Mouse (Mus musculus): ENCODE measurements around the gene Syce2.

Gene Syce2

DNA sequence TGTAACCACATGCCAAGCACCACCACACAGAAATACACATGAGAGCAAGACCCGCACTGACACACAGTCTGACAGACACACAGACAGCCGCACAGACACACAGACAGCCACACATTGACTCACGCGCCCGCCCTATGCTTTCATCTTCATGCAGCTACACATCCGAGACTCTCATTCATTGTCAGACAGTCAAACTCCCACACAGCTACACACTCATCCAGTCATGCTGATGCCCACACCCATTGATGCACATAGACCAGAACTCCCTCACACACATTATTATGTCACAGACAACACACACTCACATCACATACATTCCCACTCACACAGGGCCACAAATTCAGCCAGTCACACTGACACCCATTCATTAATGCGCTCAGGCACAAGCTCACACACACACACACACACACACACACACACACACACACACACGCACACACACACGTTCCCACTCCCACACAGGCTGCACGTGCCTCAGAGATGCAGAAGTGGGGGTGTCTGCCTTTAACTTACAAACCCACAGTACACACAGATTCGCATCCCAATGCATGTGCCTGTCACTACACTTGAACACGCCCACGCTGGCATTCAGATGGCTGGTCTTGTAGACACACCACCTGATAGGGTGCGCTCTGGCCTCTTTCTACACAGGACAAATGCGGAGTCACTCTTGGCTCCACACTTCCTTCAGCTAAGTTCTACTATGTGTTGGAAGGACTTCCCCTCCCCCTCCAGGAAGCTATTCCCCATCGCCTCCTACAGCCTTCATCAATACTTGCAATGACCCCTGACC is 62.1 kb downstream of the Syce2 start:
- DNase-seq: no peak

DNA sequence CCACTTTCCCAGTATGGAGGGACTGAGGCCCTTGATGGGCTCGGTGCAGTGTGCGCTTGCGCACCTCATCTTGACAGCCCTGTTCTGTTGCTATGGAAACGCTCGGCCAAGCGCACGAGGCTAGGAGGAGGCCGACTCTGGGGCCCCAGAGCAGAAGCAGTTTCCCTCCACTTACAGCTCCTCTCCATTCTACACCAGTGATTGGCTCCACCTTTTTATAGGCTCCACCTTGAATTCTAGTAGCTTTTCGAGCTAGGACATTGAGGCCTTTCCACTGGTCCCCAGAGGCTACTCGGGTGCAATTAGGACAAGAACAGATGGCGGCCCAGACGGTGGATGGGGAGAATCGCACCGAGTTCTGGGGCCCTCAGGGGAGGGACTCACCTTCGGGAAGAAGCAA is 62.9 kb downstream of the Syce2 start:
- no peak for DNase-seq

DNA sequence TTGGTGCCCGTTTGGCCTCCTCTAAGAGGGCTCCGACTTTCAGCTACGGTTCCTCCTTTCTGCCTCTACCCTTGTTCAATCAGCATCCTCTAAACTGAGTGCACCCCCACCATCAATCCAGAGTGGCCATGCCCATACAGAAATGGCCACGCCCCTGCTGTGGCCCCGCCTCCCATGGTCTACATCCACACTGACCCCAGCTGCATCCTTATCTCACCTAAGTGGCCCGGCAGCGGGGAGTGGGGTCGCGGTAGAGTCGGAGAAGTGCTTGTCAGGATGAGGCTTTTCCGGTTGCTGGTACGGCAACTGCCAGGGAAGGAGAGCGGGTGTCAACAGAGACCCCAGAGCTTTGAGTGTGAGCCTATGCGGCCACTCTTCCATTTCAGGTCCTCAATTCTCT is 63.6 kb downstream of the Syce2 start:
- no peak for DNase-seq

DNA sequence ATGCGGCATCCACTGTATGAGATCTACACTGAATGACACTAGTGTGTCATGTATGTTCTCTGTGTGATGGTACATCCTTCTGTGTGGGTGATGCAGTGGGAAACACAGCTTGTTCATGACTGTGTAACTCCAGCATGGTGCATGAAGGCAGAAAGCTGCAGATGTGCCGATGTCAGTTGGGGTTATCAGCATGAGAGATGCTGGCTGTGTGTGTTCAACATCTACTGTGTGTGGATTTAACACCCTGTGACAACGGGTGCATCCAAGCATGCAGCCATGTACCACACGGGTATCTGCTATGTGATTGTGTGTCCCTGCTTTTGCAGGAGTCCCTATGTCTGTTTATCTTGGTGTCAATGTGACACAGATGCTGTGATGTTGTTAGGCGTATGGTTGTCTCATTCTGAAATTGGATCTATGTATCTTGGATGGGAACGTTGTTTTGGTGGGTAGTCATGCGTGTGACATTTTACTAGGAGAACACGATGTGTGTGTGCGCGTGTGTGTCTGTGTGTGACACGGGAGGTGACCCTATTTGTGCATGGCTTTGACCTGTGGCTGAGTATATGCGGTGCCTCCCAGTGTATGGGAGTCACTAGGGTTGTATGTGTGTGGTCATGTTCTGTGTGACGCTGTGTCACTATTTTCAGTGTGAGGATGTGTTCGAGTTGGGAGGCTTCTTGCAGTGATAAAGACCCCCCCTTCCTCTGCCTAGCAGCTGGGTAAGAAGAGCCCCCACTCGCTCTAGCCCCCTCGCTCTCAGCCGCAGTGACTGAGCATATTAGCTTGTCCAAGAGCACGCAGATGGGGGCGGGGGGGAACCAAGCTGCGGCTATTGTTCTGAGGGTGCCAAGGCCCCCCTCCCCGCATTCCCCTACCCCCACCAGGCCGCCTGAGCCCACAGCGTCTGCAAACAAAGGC is 64.4 kb downstream of the Syce2 start:
- DNase-seq: no peak

DNA sequence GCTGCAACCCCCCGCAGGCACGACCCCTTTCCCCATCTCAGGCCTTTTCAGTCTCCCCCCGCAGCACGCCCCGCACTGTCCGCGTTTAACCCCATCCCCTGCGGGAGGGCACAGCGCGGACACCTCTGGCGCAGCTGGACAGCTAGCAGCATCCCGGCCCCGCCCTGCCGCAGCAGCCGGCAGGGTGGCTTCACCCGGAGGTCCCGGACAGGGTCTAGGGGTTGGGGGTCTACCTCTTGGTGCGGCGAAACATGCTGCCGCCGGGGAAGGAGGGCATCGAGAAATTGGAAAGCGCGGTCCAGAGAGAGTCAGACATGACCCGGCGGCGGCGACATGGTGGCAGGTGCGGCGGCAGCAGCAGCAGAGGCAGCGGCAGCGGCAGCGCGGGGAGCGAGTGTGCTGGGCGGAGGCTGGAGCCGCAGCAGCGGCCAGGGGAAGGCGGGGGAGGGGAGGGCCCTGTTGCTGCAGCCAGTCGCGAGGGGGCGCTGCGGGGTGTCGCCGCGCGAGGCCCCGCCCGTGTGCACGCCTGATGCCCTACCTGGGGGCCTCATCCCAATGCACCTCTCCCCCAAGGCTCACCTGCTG is 65.1 kb downstream of the Syce2 start, which contains the start of gene Mast1:
Mast1 (minus strand) TSS at position 398 of the 585 bp plus-strand sequence.
- peak; percentile 58 for DNase-seq
